Mouse (Mus musculus) stomach, embryonic 14.5 days (tissue): ENCODE measurements around the gene Ganc. TPM values are rescaled to one million over a fixed set of nuclear protein-coding genes. Genes with fewer than 3 reads are reported as not detected.
A peak's percentile ranks its signal among the peaks of the same experiment; 100 is the strongest.

Source experiments
- ATAC-seq: fragments of 200-750 bp; cut with Nextera tagmentation; 2 replicates; pipeline ENCODE4 v1.8.0; 2017; ENCODE audit warnings: low read depth, moderate TSS enrichment; ENCODE audit not compliant: insufficient number of reproducible peaks, insufficient read depth, low FRiP score
- H3K27ac ChIP-seq: fragments of 300-500 bp; sonication (generic); 2 replicates; pipeline ENCODE4 v1.5.1; 2014; ENCODE audit warnings: mild to moderate bottlenecking, low read length, moderate library complexity, mixed read lengths
- H3K27me3 ChIP-seq: fragments of 300-500 bp; sonication (generic); 2 replicates; pipeline ENCODE4 v1.6.1; 2014; ENCODE audit warnings: low read length, control low read depth, mixed read lengths; ENCODE audit not compliant: control insufficient read depth, insufficient read depth
- H3K36me3 ChIP-seq: fragments of 300-500 bp; sonication (generic); 2 replicates; pipeline ENCODE4 v1.6.1; 2014; ENCODE audit warnings: mild to moderate bottlenecking, control low read depth, low read length, moderate library complexity, mixed read lengths; ENCODE audit not compliant: control insufficient read depth, insufficient read depth
- H3K4me1 ChIP-seq: fragments of 300-500 bp; sonication (generic); 2 replicates; pipeline ENCODE4 v1.6.1; 2014; ENCODE audit warnings: low read length, control low read depth, mixed read lengths; ENCODE audit not compliant: control insufficient read depth, insufficient read depth
- H3K4me2 ChIP-seq: fragments of 300-500 bp; sonication (generic); replicated peaks from 2 replicates; pipeline ENCODE4 v1.6.1; 2014; ENCODE audit warnings: low read depth, low read length, control low read depth
- H3K4me3 ChIP-seq: fragments of 300-500 bp; sonication (generic); 2 replicates; pipeline ENCODE4 v1.5.1; 2014; ENCODE audit warnings: low read depth, low read length, control low read depth
- H3K9ac ChIP-seq: fragments of 300-500 bp; sonication (generic); replicated peaks from 2 replicates; pipeline ENCODE4 v1.6.1; 2014; ENCODE audit warnings: low read depth, mild to moderate bottlenecking, control low read depth, low read length, moderate library complexity, mixed read lengths
- H3K9me3 ChIP-seq: fragments of 300-500 bp; sonication (generic); 2 replicates; pipeline ENCODE4 v1.6.1; 2016; ENCODE audit warnings: low read depth, low read length, control low read depth; ENCODE audit not compliant: control insufficient read depth
- WGBS: fragments of 180-500 bp; shearing (Covaris S2); extraction: QIAGEN DNeasy Blood & Tissue Kit; methylation state at CpG from one replicate; pipeline ENCODE4 v1.1.7; 2014; 5-methylcytosine and 5-hydroxymethylcytosine counted together
- polyA plus RNA-seq: library from polyadenylated mRNA; unstranded; fragments of >200 nt; fragmentation: Nextera tagmentation; extraction: Ambion mirVana; gene quantifications from 2 replicates; pipeline ENCODE4 v1.2.1, GENCODE M21; 2014

The Ganc gene
- polyA plus RNA-seq, 1 experiment from 2014 or later: 10.5 TPM

DNA sequence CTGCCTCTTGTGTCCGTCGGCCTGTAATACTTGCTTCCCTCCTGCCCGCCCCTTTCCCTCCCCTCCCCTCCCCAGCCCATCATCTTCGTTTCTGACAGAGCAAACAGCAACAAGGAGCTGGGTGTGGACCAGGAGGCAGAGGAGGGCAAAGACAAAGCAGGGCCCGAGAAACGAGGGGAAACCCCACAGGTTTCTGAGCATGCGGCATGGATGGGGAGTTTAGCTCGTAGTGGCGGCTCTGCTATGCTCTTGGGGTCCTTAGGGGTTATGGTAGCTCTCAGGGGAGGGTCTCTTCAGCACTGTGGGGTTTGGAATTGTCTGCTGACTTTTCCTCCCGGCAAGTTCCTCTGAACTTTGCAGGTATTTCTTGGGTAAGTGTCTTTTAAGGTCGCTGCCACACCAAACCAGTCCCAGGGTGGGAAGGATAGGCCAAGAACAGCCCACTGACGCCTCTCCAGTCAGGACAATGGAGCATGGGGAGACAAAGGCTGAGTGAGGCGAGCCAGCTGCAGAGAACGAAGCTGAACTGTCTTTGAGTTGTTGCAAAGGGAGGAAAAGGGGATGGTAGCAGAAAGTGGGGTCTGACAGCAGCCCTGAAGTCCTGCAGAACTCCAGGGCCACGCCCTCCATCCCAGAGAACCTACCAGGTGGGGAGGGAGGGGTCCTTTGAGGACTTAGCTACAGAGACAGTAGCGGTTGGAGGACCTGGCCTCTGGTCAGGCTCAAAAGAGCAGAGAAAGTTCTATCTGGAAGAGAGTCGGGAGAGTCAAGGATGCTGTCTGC lies 97.6 kb downstream of the Ganc start:
- peaks cover 17% of the 10 kb centered on the region; the same call in 1 of the 2 replicates for H3K36me3 ChIP-seq
- WGBS: 29% methylated on average over 17 of the region's 17 CpGs
- H3K4me1 ChIP-seq: peaks cover 18% of the 10 kb centered on the region
- H3K27me3 ChIP-seq: no peaks in the 10 kb centered on the region
- H3K9me3 ChIP-seq: no peaks in the 10 kb centered on the region
- peak overlapping the region; percentile 15; the same call in 1 of the 2 replicates for H3K4me2 ChIP-seq
- H3K27ac ChIP-seq: no peak overlapping the region
- no peak overlapping the region for H3K4me3 ChIP-seq
- no peak overlapping the region for H3K9ac ChIP-seq
- ATAC-seq: no peak

DNA sequence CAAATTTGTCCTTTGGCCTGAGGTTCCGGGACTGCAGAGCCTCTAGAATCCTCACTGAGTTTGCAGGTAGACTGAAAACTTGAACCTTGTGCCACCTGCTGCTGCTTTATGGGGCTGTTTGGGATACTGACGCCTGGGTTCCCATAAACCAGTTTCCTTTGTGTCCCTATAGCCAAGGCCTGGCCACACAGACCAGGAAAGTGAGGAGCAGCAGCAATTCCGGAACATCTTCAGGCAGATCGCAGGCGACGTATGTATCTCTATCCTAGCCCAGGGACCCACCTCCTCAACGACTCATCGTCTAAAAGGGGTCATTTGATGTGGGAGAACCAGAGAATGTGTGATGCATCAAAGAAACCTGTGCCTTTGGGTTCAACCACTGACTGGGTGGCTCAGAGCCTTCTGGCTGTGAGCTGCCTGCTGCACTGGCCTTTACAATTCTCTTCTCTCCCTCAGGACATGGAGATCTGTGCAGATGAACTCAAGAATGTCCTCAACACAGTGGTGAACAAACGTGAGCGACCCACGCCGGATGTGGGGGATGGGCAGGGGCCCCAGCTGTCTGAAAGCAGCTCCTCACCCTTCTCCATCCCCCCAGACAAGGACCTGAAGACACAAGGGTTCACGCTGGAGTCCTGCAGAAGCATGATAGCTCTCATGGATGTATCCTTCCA lies 98.4 kb downstream of the Ganc start:
- no peak overlapping the region for H3K9ac ChIP-seq
- 61% methylated on average over 13 of the region's 13 CpGs for WGBS
- ATAC-seq: no peak

DNA sequence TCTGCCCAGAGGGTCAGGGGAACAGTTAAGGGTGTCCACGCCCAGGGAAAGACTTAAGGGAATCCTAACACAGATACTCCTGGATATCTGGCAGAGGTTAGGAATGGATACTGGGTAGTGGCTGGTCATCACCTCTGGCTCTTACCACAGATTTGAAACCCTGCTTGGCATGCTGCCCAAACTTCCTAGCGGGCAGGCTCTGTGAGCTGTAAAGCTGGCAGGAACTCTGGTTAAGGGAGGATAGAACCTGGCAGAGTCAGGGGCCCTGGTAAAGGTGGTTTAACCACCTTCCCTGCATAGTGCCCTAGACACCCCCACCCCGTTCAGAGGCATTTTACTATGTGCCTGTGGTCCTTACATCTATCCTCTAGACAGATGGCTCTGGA lies 98.9 kb downstream of the Ganc start:
- Histone ChIP-seq H3K4me3 (no peak overlapping the region), H3K9me3 (no peaks in the 10 kb centered on the region), H3K36me3 (peaks cover 18% of the 10 kb centered on the region; the same call in 1 of the 2 replicates), H3K27ac (no peak overlapping the region), H3K27me3 (no peaks in the 10 kb centered on the region), H3K4me2 (no peak overlapping the region), H3K4me1 (peaks cover 18% of the 10 kb centered on the region), H3K9ac (no peak overlapping the region)
- no peak for ATAC-seq
- 77% methylated on average over 3 of the region's 3 CpGs for WGBS

More for the DNA sequence above, 98.4 kb downstream of the Ganc start:
- peaks cover 18% of the 10 kb centered on the region for H3K4me1 ChIP-seq
- H3K4me3 ChIP-seq: no peak overlapping the region
- H3K9me3 ChIP-seq: no peaks in the 10 kb centered on the region
- H3K27me3 ChIP-seq: no peaks in the 10 kb centered on the region
- no peak overlapping the region for H3K4me2 ChIP-seq
- peaks cover 18% of the 10 kb centered on the region; the same call in 1 of the 2 replicates for H3K36me3 ChIP-seq
- no peak overlapping the region for H3K27ac ChIP-seq

DNA sequence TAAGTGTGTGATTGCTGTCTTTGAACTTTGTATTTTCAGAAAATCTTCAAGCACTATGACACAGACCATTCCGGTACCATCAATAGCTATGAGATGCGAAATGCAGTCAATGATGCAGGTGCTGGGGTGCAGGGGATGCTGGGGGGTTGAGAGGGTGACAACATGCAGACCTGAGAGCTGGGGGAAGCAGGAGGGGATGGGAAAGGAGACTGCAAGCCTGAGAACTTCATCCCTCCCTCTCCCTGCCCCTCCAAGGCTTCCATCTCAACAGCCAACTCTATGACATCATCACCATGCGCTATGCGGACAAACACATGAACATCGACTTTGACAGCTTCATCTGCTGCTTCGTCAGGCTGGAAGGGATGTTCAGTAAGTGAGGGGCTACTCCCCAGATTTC lies 99.4 kb downstream of the Ganc start:
- no peak for ATAC-seq
- H3K9me3 ChIP-seq: no peaks in the 10 kb centered on the region

DNA sequence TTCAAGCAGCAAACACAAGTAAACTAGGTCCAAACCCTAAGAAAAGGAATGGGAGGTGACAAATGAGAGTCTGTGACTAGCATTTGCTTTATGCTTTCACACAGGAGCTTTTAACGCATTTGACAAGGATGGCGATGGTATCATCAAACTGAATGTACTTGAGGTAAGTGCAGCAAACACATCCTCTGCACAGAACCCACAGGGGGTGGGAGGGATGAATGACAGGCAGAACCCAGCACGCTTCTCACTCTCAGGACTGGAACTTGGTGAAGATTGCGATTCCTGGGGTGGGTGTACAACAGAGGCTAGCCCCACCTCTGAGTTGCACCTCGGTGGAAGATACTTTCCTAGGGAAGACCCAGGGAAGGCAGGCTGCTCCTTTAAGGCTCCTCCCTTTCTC lies 100.3 kb downstream of the Ganc start:
- no peak for ATAC-seq
- Histone ChIP-seq H3K9me3 (no peaks in the 10 kb centered on the region), H3K27me3 (no peaks in the 10 kb centered on the region), H3K27ac (no peak overlapping the region), H3K9ac (no peak overlapping the region), H3K4me3 (no peak overlapping the region), H3K36me3 (peaks cover 24% of the 10 kb centered on the region), H3K4me1 (peaks cover 18% of the 10 kb centered on the region), H3K4me2 (no peak overlapping the region)
- 72% methylated on average over 5 of the region's 5 CpGs for WGBS

More for the DNA sequence above, 99.4 kb downstream of the Ganc start:
- 87% methylated on average over 6 of the region's 6 CpGs for WGBS
- Histone ChIP-seq H3K4me1 (peaks cover 18% of the 10 kb centered on the region), H3K9ac (no peak overlapping the region), H3K4me3 (no peak overlapping the region), H3K36me3 (peaks cover 18% of the 10 kb centered on the region; the same call in 1 of the 2 replicates), H3K27ac (no peak overlapping the region), H3K4me2 (no peak overlapping the region), H3K27me3 (no peaks in the 10 kb centered on the region)

Other genes starting within 250 kb of the Ganc start
- gene Ehd4, start 249.3 kb upstream of the Ganc start, polyA plus RNA-seq: 32.8 and 34.0 TPM in 2 replicates
- 0.27 and 0.43 TPM in 2 replicates for gene Pla2g4e, start 158.6 kb upstream of the Ganc start, polyA plus RNA-seq
- 0.07 TPM in 1 of 2 replicates, not detected in the other for gene Pla2g4d, start 114.7 kb upstream of the Ganc start, polyA plus RNA-seq
- 0.29 TPM in 1 of 2 replicates, not detected in the other for gene Pla2g4f, start 89.7 kb upstream of the Ganc start, polyA plus RNA-seq
- 22.5 and 23.2 TPM in 2 replicates for gene Vps39, start 50.8 kb upstream of the Ganc start, polyA plus RNA-seq
- 23.2 and 28.7 TPM in 2 replicates for gene Tmem87a, start 217 bp downstream of the Ganc start, polyA plus RNA-seq
- gene Capn3, start 52.1 kb downstream of the Ganc start, polyA plus RNA-seq: 0.42 and 1.1 TPM in 2 replicates
- 66.6 and 70.8 TPM in 2 replicates for gene Zfp106, start 159.9 kb downstream of the Ganc start, polyA plus RNA-seq
- gene Snap23, start 163.8 kb downstream of the Ganc start, polyA plus RNA-seq: 52.9 and 61.9 TPM in 2 replicates
- 24.6 and 26.9 TPM in 2 replicates for gene Haus2, start 205.5 kb downstream of the Ganc start, polyA plus RNA-seq
- gene Lrrc57, start 205.6 kb downstream of the Ganc start, polyA plus RNA-seq: 16.8 and 20.1 TPM in 2 replicates
- 10.0 and 10.5 TPM in 2 replicates for gene Stard9, start 225.2 kb downstream of the Ganc start, polyA plus RNA-seq